Mouse (Mus musculus) neutrophil, adult 65 days (primary cell): ENCODE measurements around the gene Capn3. TPM values are rescaled to one million over a fixed set of nuclear protein-coding genes. Genes with fewer than 3 reads are reported as not detected.

Experiments used
- total RNA-seq: library from RNA; stranded (reverse); gene quantifications from 2 replicates; pipeline ENCODE4 v1.2.4, GENCODE M21; 2023

Gene Capn3
- total RNA-seq = 0.27 and 0.82 TPM in 2 replicates

DNA sequence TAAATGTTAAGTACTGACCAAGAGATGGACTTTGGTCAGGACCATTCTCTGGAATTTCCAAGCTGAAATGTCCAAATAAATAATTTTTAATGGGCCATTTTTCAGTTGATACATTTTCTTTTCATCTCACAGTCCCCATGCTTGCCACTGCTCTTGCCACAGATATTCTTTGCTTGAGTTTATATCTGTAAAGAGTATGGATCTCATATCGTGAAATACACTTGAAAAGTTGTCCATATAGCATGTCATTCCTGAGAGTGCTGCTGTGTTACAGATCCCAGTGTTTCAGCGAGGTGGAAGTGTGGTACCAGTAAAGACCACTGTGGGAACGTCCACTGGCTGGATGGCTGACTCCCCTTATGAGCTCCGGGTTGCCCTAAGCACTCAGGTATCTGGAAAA is at the start of gene Capn3:
Capn3 (plus strand) TSS at position 301 of the 400 bp plus-strand sequence.

Other genes with a start within 250 kb of the Capn3 start
- gene Pla2g4e, start 210.7 kb upstream of the Capn3 start, total RNA-seq = not detected in 2 replicates
- not detected in 2 replicates for gene Pla2g4d, start 166.8 kb upstream of the Capn3 start, total RNA-seq
- gene Pla2g4f, start 141.9 kb upstream of the Capn3 start, total RNA-seq = not detected in 2 replicates
- gene Vps39, start 102.9 kb upstream of the Capn3 start, total RNA-seq = 32.4 and 58.1 TPM in 2 replicates
- gene Ganc, start 52.1 kb upstream of the Capn3 start, total RNA-seq = 14.4 and 19.1 TPM in 2 replicates
- gene Tmem87a, start 51.9 kb upstream of the Capn3 start, total RNA-seq = 25.4 and 31.8 TPM in 2 replicates
- gene Zfp106, start 107.8 kb downstream of the Capn3 start, total RNA-seq = 82.1 and 86.6 TPM in 2 replicates
- gene Snap23, start 111.7 kb downstream of the Capn3 start, total RNA-seq = 164 and 167 TPM in 2 replicates
- 19.0 and 21.2 TPM in 2 replicates for gene Haus2, start 153.4 kb downstream of the Capn3 start, total RNA-seq
- 28.4 and 28.8 TPM in 2 replicates for gene Lrrc57, start 153.5 kb downstream of the Capn3 start, total RNA-seq
- 8.9 and 11.3 TPM in 2 replicates for gene Stard9, start 173.1 kb downstream of the Capn3 start, total RNA-seq